Mouse (Mus musculus): Measurements from ENCODE around the gene Gp1bb. TPM values are rescaled to one million over a fixed set of nuclear protein-coding genes. Genes with fewer than 3 reads are reported as not detected.

Gene Gp1bb
- total and polyA plus RNA-seq, 3 experiments, result 0.14 to 0.35 TPM; not detected in 1

DNA sequence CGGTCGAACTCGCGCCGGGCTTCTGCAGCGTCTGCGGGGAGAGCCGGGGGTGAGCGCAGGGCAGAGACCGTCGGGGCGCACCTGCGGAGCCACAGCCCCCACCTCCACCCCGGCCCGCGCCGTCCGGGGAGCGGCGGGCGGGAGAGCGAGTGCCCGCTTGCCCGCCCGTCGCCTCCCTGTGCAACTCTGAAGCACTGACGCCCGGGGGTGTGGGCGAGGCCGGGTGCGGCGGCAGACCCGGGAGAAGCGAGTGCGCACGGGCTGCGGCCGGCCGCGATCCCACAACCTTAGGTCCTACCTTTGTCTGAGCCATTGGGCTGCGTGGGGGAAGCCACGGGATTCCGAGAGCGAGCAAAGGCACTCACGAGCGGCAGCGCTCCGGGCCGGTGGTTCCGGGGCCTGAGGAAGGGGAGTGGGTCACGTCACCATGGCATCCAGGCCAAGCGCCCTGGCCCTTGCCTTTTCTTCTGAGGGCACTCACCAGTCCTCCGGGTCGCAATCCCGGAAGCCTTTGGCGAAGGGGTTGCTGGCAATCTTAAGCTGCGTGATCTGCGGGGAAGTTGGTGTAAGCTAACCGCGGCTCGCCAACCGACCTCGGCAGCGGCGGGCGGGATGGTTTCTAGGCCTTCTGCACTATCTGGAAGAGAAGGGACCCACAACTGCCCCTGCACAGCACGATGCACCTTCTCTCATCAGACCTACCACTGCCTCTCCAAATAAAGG, 39.6 kb downstream of the Gp1bb start:
- Histone ChIP-seq H3K9me3 (replicated peaks; ENCODE audit: insufficient read depth, low read length) (no peaks in the 10 kb centered on the region), H3K36me3 (ENCODE audit: control insufficient read depth in 1 of 2, insufficient read depth in 2 of 2, low read length in 2 of 2) (no peaks in the 10 kb centered on the region), H3K27me3 (ENCODE audit: control insufficient read depth in 1 of 2, insufficient read depth in 2 of 2, low read length in 2 of 2) (no peaks in the 10 kb centered on the region), H3K4me1 (ENCODE audit: control insufficient read depth in 1 of 2, insufficient read depth in 2 of 2, low read length in 2 of 2) (peaks cover under 1 to 6% of the 10 kb centered on the region in 2 experiments), H3K79me2 (ENCODE audit: control insufficient read depth, insufficient read depth, low read length, poor library complexity) (no peaks in the 10 kb centered on the region), H3K9ac (ENCODE audit: control insufficient read depth, low read depth, low read length, poor library complexity, severe bottlenecking) (no peak overlapping the region), H3K4me3 (ENCODE audit: control insufficient read depth in 1 of 2, insufficient read depth in 1 of 2, low read depth in 2 of 2, low read length in 2 of 2) (no peak overlapping the region), H3K27ac (ENCODE audit: control insufficient read depth, low read depth, low read length) (no peak overlapping the region)
- DNase-seq (ENCODE audit: low read depth, low spot score), result no peak
- TF ChIP-seq MAZ (IDR thresholded peaks at IDR 0.05; ENCODE audit: low read depth, low read length) (no peak), MYB (IDR thresholded peaks at IDR 0.05; ENCODE audit: low read depth, low read length) (no peak), RAD21 (IDR thresholded peaks at IDR 0.05; ENCODE audit: low read depth, low read length) (no peak), E2F4 (IDR thresholded peaks at IDR 0.05; ENCODE audit: borderline replicate concordance, low read depth, low read length) (no peak), GABPA (IDR thresholded peaks at IDR 0.05; ENCODE audit: low read depth, low read length) (no peak), GATA1 (IDR thresholded peaks at IDR 0.05; ENCODE audit: low read depth, low read length) (no peak), TBP (IDR thresholded peaks at IDR 0.05; ENCODE audit: low read depth, low read length) (no peak), MYC (IDR thresholded peaks at IDR 0.05; ENCODE audit: low read depth, low read length) (no peak)

GRCm38 (mm10) chr16:18581623-18582205, 40.5 kb downstream of the Gp1bb start:
- H3K4me3 ChIP-seq (ENCODE audit: control insufficient read depth in 1 of 2, insufficient read depth in 1 of 2, low read depth in 2 of 2, low read length in 2 of 2), result no peak overlapping the region
- no peaks in the 10 kb centered on the region for H3K27me3 ChIP-seq (ENCODE audit: control insufficient read depth in 1 of 2, insufficient read depth in 2 of 2, low read length in 2 of 2)

DNA sequence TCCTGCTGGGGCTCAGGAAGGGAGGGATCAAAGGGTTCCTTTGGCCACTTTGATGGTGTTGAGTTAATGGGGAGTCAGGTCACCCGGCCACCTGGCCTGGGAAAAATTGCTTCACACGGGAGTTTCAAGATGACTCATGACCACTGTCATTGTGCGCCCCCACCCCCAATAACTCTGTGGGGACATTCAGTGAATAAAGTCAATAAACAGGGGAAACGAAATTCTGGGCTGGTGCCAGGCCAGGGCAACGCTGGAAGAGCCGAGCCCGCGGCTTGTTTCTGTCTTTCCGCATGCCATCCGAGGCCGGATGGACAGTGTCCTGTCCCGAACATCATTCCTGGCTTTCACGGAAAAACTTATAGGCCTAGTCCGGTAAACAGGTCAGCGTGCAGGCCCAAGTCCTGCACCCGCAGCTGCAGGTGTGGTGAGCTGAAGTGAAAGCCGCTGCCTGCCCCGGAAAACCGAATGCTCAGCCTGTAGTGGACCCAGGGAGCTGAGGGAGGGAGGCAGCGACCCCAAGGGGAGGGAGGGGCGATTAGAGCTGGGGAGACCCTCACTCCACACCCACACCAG, 41.1 kb downstream of the Gp1bb start:
- Histone ChIP-seq H3K79me2 (ENCODE audit: control insufficient read depth, insufficient read depth, low read length, poor library complexity) (no peaks in the 10 kb centered on the region), H3K4me1 (ENCODE audit: control insufficient read depth in 1 of 2, insufficient read depth in 2 of 2, low read length in 2 of 2) (peaks cover 2 to 16% of the 10 kb centered on the region in 2 experiments), H3K27me3 (ENCODE audit: control insufficient read depth in 1 of 2, insufficient read depth in 2 of 2, low read length in 2 of 2) (no peaks in the 10 kb centered on the region), H3K27ac (ENCODE audit: control insufficient read depth, low read depth, low read length) (no peak overlapping the region), H3K9me3 (replicated peaks; ENCODE audit: insufficient read depth, low read length) (no peaks in the 10 kb centered on the region), H3K9ac (ENCODE audit: control insufficient read depth, low read depth, low read length, poor library complexity, severe bottlenecking) (no peak overlapping the region), H3K4me3 (ENCODE audit: control insufficient read depth in 1 of 2, insufficient read depth in 1 of 2, low read depth in 2 of 2, low read length in 2 of 2) (no peak overlapping the region), H3K36me3 (ENCODE audit: control insufficient read depth in 1 of 2, insufficient read depth in 2 of 2, low read length in 2 of 2) (peaks cover 0 to 2% of the 10 kb centered on the region in 2 experiments; a peak in 1 of 4 replicates)
- no peak for DNase-seq (ENCODE audit: low read depth, low spot score)
- TF ChIP-seq ELF1 (IDR thresholded peaks at IDR 0.05; ENCODE audit: low read depth, low read length), result no peak
- no peak for TF ChIP-seq EP300 (IDR thresholded peaks at IDR 0.05; ENCODE audit: low read depth in 1 of 2, low read length in 2 of 2)
- no peak for TF ChIP-seq E2F4 (IDR thresholded peaks at IDR 0.05; ENCODE audit: borderline replicate concordance, low read depth, low read length)
- no peak for TF ChIP-seq ZNF384 (IDR thresholded peaks at IDR 0.05; ENCODE audit: low read depth, low read length)
- TF ChIP-seq TCF12 (IDR thresholded peaks at IDR 0.05; ENCODE audit: low read depth, low read length), result no peak
- TF ChIP-seq GATA1 (IDR thresholded peaks at IDR 0.05; ENCODE audit: low read depth, low read length), result no peak
- no peak for TF ChIP-seq POLR2AphosphoS5 (IDR thresholded peaks at IDR 0.05; ENCODE audit: borderline replicate concordance, low read depth, low read length)
- TF ChIP-seq CTCF (IDR thresholded peaks at IDR 0.05 in 2 of 3, conservative IDR thresholded peaks at IDR 0.05 in 1 of 3; ENCODE audit: control insufficient read depth in 1 of 3, insufficient read depth in 1 of 3, low read depth in 2 of 3, low read length in 3 of 3, poor library complexity in 1 of 3, severe bottlenecking in 1 of 3), result no peak
- TF ChIP-seq RCOR1 (IDR thresholded peaks at IDR 0.05; ENCODE audit: low read depth, low read length), result no peak
- no peak for TF ChIP-seq ZMIZ1 (IDR thresholded peaks at IDR 0.05; ENCODE audit: low read depth, low read length)
- no peak for TF ChIP-seq USF2 (IDR thresholded peaks at IDR 0.05; ENCODE audit: borderline replicate concordance in 1 of 2, insufficient read depth in 1 of 2, low read depth in 1 of 2, low read length in 2 of 2)
- no peak for TF ChIP-seq CHD1 (IDR thresholded peaks at IDR 0.05; ENCODE audit: low read depth, low read length)
- TF ChIP-seq POLR2A (IDR thresholded peaks at IDR 0.05; ENCODE audit: control insufficient read depth in 1 of 2, insufficient read depth in 1 of 2, low read depth in 1 of 2, low read length in 2 of 2, poor library complexity in 1 of 2), result no peak
- TF ChIP-seq USF1 (IDR thresholded peaks at IDR 0.05; ENCODE audit: low read depth, low read length), result no peak
- no peak for TF ChIP-seq MAX (IDR thresholded peaks at IDR 0.05; ENCODE audit: low read length)
- no peak for TF ChIP-seq TBP (IDR thresholded peaks at IDR 0.05; ENCODE audit: low read depth, low read length)
- no peak for TF ChIP-seq JUND (IDR thresholded peaks at IDR 0.05; ENCODE audit: low read depth, low read length)
- no peak for TF ChIP-seq NELFE (IDR thresholded peaks at IDR 0.05; ENCODE audit: low read depth, low read length)

More at GRCm38 (mm10) chr16:18581623-18582205, 40.5 kb downstream of the Gp1bb start:
- peaks cover 2 to 13% of the 10 kb centered on the region in 2 experiments for H3K4me1 ChIP-seq (ENCODE audit: control insufficient read depth in 1 of 2, insufficient read depth in 2 of 2, low read length in 2 of 2)
- no peak overlapping the region for H3K27ac ChIP-seq (ENCODE audit: control insufficient read depth, low read depth, low read length)
- no peak overlapping the region for H3K9ac ChIP-seq (ENCODE audit: control insufficient read depth, low read depth, low read length, poor library complexity, severe bottlenecking)
- H3K79me2 ChIP-seq (ENCODE audit: control insufficient read depth, insufficient read depth, low read length, poor library complexity), result no peaks in the 10 kb centered on the region
- peaks cover 0 to 2% of the 10 kb centered on the region in 2 experiments; a peak in 1 of 4 replicates for H3K36me3 ChIP-seq (ENCODE audit: control insufficient read depth in 1 of 2, insufficient read depth in 2 of 2, low read length in 2 of 2)
- no peak for DNase-seq (ENCODE audit: low read depth, low spot score)
- TF ChIP-seq HCFC1 (IDR thresholded peaks at IDR 0.05; ENCODE audit: low read depth, low read length), result no peak
- no peaks in the 10 kb centered on the region for H3K9me3 ChIP-seq (replicated peaks; ENCODE audit: insufficient read depth, low read length)
